Mouse (Mus musculus) adrenal gland, postnatal 14 days (tissue): ENCODE measurements around the gene Prpf6. TPM values are rescaled to one million over a fixed set of nuclear protein-coding genes. Genes with fewer than 3 reads are reported as not detected.

ENCODE experiments used
- DNase-seq: peaks from one replicate; pipeline ENCODE4 v3.0.0; 2021; ENCODE audit warnings: mixed read lengths
- total RNA-seq: library from RNA; stranded (reverse); gene quantifications from 2 replicates; pipeline ENCODE4 v1.2.3, GENCODE M21; 2021

Gene Prpf6
- total RNA-seq, 1 experiment from 2014 or later: 59.4 TPM

DNA sequence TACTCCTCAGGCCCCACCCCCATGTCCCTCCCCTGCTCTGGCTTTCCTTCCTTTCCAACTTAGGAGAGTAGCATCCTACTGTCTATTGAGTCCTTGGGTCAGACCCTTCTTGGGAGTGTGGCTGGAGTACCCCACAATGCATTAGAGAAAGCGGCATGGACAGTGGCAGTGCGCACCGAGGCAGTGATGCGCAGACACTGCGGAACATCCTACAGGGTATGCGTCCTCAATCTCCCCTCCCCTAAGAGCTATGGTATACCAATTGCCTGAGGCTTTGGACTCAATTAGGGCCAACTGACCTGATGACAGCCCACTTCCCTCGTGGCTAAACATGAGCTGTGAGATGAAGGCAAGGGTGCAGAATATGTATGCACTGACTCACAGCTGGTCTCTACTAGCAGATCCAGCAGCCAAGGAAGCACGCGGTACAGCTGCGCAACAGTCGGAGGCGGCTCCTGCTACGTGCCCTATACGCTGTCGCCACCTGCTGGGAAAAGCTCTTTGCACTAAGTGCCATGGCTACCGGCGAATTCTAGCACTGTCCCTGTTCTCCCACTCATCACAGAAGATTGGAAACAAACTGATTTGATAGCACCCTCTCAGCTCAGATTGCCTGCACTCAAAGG lies 67.4 kb downstream of the Prpf6 start:
- DNase-seq: peak; percentile 87

GRCm38 (mm10) chr2:181659609-181660055 lies 68.0 kb downstream of the Prpf6 start:
- peak; percentile 92 for DNase-seq

- DNase-seq: peak; percentile 44
Observed at GRCm38 (mm10) chr2:181662620-181663297, 71.1 kb downstream of the Prpf6 start.

- peak; percentile 75 for DNase-seq
Observed at GRCm38 (mm10) chr2:181663298-181663630, 71.6 kb downstream of the Prpf6 start.

DNA sequence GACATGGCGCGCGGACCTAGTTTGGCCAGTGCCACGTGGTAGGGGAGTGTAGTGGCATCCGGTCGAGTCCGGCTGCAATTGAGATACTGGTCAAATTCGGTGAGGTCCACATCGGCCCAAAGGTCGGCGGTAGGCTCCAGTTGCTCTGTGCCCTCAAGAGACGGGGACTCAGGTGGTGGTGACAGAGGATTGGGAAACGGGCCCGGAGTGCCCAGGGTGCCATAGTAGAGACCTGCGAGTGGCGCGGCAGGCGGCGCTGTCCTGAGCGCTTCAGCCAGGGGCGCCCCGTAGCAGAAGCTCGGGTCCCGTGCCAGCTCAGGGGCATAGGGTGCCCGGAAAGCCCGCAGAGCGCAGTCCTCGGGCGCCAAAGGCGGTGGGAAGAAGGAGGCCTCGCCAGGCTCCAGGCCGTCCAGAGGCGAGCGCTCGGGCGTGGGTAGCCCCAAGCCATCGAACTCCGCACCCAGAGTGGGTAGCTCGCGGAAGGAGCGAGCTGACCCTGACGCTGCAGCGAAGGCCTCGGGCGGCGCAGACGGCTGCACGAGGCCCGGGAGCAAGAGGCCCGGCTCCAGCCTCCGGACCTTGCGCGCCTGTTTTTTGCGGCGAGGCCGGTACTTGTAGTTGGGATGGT lies 78.7 kb downstream of the Prpf6 start:
- DNase-seq: peak; percentile 59

- no peak for DNase-seq
Observed at GRCm38 (mm10) chr2:181670913-181671311, 79.2 kb downstream of the Prpf6 start.

DNA sequence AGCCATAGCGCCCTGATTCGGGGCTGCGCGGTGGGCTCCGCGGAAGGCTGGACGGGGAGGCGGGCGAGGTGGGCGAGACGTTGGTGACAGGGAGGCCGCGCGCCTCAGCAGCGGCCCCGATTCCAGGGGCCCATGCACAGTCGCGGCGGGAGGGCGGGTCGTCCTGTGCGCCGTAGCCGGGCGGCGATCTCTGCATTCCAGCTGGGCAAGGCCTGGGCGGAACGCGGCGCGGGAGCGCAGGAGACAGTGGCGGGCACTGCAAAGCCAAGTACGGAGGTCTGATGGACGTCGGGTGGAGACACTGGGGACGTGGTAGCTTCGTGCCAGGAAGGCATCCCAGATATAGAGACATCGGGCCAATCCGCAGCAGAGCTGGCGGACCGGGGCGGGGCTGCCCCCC lies 79.7 kb downstream of the Prpf6 start, which contains the start of gene Sox18:
Sox18 (minus strand) TSS at position 315 of the 400 bp plus-strand sequence.
- peak; percentile 71 for DNase-seq

GRCm38 (mm10) chr2:181671984-181672383 lies 80.3 kb downstream of the Prpf6 start:
- no peak for DNase-seq

DNA sequence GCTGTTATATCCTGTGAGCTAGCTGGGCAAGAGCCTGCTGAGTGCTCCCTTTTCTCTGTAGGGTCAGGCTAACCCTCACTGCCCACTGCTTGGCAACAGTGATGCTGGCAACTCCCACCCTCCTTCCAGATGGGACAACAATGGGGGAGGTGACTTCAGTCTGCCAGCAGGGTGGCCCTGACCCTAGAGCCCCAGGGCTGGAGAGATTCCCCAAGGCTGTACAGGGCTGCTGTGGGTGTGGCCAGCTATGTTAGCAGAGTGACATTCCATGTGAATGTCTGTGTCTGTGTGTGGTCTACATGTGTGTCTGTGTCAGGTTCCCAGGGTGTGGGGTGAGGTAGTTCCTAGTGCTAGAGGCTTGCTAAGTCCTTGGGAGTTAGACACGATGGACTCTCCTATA lies 81.8 kb downstream of the Prpf6 start:
- peak; percentile 65 for DNase-seq

- no peak for DNase-seq
Observed at GRCm38 (mm10) chr2:181674934-181675333, 83.3 kb downstream of the Prpf6 start.

GRCm38 (mm10) chr2:181675454-181675853 lies 83.8 kb downstream of the Prpf6 start:
- DNase-seq: peak; percentile 86

- no peak for DNase-seq
Observed at GRCm38 (mm10) chr2:181676424-181676823, 84.8 kb downstream of the Prpf6 start.

DNA sequence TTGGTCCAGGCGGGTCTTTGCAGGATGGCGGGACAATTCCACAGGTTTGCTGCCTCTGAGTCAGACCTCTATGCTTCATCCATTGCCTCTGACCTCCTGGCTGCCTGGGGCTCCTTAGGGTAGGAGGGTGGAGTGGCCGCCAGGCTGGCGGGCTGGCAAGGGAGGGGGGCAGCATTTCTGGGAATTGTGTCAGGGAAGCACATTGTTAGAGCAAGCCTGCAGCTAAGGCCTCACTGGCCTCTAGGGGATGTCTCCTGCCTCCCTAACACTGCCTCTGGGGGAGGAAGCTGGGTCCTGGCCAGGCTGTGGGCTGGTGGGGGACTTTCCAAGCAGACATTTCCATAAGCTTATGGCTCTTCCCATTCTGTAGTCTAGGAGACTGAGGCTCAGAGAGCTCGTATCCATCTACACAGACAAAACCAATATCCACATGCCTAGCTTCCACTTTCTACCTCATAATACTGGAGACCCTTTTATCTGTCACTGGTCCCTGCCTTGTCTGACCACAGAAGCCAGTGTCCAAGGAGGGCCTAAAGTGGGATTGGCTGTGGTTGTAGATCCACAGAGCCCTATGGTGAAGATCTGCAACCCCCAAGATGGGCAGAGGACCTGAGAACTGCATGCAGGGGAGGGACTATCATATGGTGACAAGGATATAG lies 85.6 kb downstream of the Prpf6 start:
- DNase-seq: peak; percentile 54

GRCm38 (mm10) chr2:181677755-181678098 lies 86.1 kb downstream of the Prpf6 start:
- peak; percentile 49 for DNase-seq

DNA sequence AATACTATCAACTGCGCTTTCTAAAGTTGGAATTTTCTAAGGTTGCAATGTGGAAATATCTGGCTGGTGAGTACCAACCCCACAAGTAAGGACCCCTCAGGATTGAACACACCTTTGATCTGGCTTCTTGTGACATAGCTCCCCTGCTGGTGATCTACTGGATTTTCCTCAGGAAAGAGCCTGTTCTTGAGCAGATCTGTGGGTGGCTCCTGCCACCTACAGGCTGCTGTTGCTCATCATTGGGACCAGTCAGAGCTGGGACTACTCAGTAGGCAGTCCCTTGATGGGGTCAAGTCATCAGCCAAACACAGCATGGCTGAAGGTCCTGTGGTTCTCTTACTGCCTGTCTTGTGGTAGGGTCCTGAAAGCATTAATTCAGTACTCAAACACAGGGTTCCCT lies 87.1 kb downstream of the Prpf6 start:
- peak; percentile 86 for DNase-seq

DNA sequence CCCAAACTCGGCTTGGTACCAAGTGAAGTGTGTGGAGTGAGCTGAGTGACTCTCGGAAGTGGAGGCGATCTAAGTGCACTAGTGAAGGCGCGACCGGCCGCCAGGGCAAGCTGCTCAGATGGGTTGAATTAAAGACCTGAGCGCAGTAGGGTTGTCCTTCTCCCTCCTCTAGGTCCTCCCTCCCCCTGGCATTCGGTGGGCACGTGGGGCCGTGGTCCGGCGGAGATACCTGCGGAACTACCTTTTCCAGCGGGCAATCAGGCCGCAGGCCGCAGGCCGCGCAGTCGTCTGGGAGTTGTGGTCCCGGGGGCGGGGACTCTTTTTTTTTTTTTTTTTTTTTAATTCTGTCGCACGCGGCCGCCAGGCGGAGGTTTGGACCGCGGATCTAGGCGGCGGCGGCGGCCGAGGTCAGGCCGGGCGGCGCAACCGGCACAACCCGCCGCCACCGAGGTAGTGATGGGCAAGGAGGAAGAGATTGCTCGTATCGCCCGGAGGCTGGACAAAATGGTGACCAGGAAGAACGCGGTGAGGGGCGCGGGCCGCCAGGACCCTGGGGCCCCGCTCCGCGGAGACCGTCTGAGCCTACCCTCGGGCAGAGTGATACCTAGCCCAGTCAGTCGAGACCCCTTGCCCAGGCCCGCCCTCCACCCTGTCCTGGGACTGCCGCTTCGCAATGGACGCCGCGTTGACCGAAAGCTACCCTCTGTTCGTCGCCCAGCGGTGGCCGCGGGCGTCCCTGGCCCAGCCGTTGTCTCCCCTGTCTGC lies 88.5 kb downstream of the Prpf6 start, which contains the start of gene Tcea2:
Tcea2 (plus strand) TSS at position 360 of the 765 bp plus-strand sequence.
- DNase-seq: peak; percentile 84

DNA sequence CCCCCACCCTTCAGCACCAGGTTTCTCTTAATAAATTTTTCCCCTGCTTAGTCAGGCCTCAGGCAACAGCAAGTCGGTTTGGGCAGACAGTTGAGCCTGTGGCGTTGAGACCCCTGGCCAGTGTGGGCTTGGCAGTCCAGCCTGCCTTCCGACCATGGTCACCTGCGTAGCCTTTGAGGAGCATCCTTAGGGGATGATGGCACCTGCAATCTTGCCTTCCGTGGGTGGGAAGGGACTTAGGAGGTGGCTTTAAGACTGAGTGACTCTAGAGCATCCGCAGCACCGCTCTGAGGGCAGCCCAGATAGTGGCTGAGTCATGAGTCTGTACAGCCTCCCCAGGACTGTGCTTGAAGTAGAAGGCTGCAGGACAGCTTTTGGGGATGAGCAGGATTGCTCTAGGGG lies 89.0 kb downstream of the Prpf6 start:
- DNase-seq: peak; percentile 34

GRCm38 (mm10) chr2:181681978-181682377 lies 90.3 kb downstream of the Prpf6 start:
- DNase-seq: no peak

DNA sequence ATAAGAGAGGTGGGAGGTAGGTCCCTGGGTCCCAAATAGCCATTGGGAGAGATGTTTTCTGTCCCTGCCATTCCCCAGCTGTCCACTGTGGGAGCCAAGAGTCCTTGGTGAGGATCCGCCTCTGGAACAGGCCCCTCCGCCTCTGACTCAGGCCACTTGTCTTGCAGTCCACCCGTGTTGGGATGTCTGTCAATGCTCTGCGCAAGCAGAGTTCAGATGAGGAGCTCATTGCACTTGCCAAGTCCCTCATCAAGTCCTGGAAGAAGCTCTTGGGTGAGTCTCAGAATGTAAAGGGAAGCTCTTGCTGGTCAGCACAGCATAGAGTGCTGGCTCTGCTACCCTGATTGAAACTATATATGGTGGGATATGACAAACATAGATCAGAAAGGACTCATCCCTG lies 91.7 kb downstream of the Prpf6 start:
- DNase-seq: peak; percentile 48

DNA sequence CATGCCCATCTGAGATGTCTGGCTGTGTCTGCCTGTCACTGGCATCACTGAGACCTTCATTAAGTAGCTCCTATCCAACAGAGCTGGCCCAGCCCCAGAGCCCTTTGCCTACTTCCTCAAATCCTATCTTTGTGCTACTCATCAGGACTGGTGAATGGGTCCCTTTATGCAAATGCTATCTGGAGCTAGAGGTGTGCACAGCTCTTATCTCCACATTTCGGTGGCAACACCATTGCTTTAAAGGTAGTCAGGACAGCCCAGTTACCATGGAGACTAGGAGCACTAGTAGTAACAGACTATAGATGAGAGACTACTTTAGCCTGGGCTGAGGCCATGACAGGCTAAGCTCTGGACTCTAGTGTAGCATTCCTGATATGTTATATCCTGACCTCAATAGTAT lies 93.0 kb downstream of the Prpf6 start:
- no peak for DNase-seq

DNA sequence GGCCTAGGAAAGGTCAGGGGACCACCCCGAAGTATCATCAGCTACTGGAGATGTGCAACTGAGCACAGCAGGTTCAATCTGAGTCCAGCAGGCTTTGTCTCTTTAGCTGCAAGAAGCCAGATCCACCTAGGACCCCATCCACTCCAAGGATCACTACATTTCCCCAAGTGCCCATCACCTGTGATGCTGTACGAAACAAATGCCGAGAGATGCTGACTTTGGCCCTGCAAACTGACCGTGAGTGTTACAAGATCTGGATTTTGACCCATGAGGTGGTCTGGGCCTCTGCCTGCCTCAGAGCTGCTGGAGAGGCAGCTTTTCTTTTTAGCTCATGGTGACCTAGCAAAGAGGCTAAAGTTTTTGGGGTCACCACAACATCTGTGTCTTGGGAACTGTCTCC lies 94.0 kb downstream of the Prpf6 start:
- no peak for DNase-seq

GRCm38 (mm10) chr2:181687586-181687985 lies 95.9 kb downstream of the Prpf6 start:
- no peak for DNase-seq
